8 mouse cellular contexts compared by ENCODE assay signal in genomic region chr7:60974116-60974515, GRCm38 (mm10).
DNase-seq lines count a peak whose midpoint lies in the region; ATAC-seq and TF ChIP-seq lines count a peak whose summit lies in the region.
"Not testable (repeated sequence)": the region's sequence is repeated elsewhere in the genome, so short reads cannot be mapped to it uniquely, and the experiment has no call there.

No protein-coding gene starts in this region.

- H3K36me3 ChIP-seq in ES-E14 (ENCODE audit: control insufficient read depth, insufficient read depth, low read length, poor library complexity, severe bottlenecking); embryonic facial prominence, embryonic 14.5 days (ENCODE audit: control insufficient read depth, insufficient read depth, low read length); myocyte (ENCODE audit: control insufficient read depth, insufficient read depth): not testable (repeated sequence)

- not testable (repeated sequence) for H3K79me2 ChIP-seq in myocyte (ENCODE audit: control insufficient read depth, insufficient read depth)

- H3K9me3 ChIP-seq in ES-E14 (ENCODE audit: control insufficient read depth, insufficient read depth, low read depth, low read length); embryonic facial prominence, embryonic 14.5 days (ENCODE audit: control insufficient read depth, low read length): not testable (repeated sequence)

- not testable (repeated sequence) for H3K27me3 ChIP-seq in embryonic facial prominence, embryonic 14.5 days (replicated peaks; ENCODE audit: control insufficient read depth, insufficient read depth, low read length); myocyte (ENCODE audit: control insufficient read depth, insufficient read depth, insufficient read length)

- H3ac ChIP-seq in myocyte (ENCODE audit: control insufficient read depth, insufficient read length): not testable (repeated sequence)

- DNase-seq in 416B (ENCODE audit: low read depth): peak; percentile 15
- DNase-seq in ES-E14 (ENCODE audit: low read depth, low spot score): peak; percentile 28
- peak; percentile 22 for DNase-seq in WW6 (ENCODE audit: low read depth, low spot score)
- DNase-seq in c-Kit-positive CD71-negative TER-119-negative erythroid progenitor cells, embryonic 14.5 days (ENCODE audit: low read depth): peak; percentile 0
- peak; percentile 1 for DNase-seq in embryo, embryonic 11.5 days (ENCODE audit: low read depth, low spot score)
- DNase-seq in embryonic facial prominence, embryonic 14.5 days (ENCODE audit: low spot score): peak; percentile 1
- DNase-seq in kidney, postnatal 4 days: peak; percentile 54 to 57

- H3K9ac ChIP-seq in ES-E14 (ENCODE audit: insufficient read depth, low read depth, low read length, poor library complexity, severe bottlenecking); embryonic facial prominence, embryonic 14.5 days (ENCODE audit: low read depth, low read length): not testable (repeated sequence)

- not testable (repeated sequence) for H3K4me3 ChIP-seq in ES-E14 (ENCODE audit: insufficient read depth in 1 of 2, low read depth in 1 of 2, low read length in 2 of 2, poor library complexity in 1 of 2, severe bottlenecking in 1 of 2); embryonic facial prominence, embryonic 14.5 days (ENCODE audit: low read depth, low read length); myocyte

- not testable (repeated sequence) for H3K4me2 ChIP-seq in embryonic facial prominence, embryonic 14.5 days (ENCODE audit: low read depth, low read length); myocyte (ENCODE audit: low read depth)

- ATAC-seq in embryonic facial prominence, embryonic 14.5 days (ENCODE audit: low read depth): not testable (repeated sequence)

- H3K4me1 ChIP-seq in ES-E14 (ENCODE audit: control insufficient read depth in 2 of 2, insufficient read depth in 2 of 2, low read length in 2 of 2, poor library complexity in 1 of 2); embryonic facial prominence, embryonic 14.5 days (ENCODE audit: control insufficient read depth, insufficient read depth, low read length): not testable (repeated sequence)

- not testable (repeated sequence) for TF ChIP-seq POLR2A in myocyte (IDR thresholded peaks at IDR 0.05; ENCODE audit: insufficient read length, low read depth)

- WGBS in embryonic facial prominence, embryonic 14.5 days: 82% methylated on average over 16 of the region's 16 CpGs

- H3K27ac ChIP-seq in ES-E14 (ENCODE audit: insufficient read depth, low read depth, low read length, poor library complexity, severe bottlenecking); embryonic facial prominence, embryonic 14.5 days (replicated peaks; ENCODE audit: low read depth, low read length): not testable (repeated sequence)

- in situ Hi-C loops in ES-E14 (cut with MboI; ENCODE audit: low sequenced_read_pairs in 2 of 2, unreplicated experiment in 2 of 2): not testable (repeated sequence)

TF ChIP-seq in myocyte, 11 proteins besides CTCF, POLR2A, EP300 and RAD21:
- peak; percentile 69 for TF ChIP-seq REST (IDR thresholded peaks at IDR 0.05; ENCODE audit: insufficient read depth, insufficient read length)

Comparison
In these comparisons a context has a peak if more than half of its experiments do, and no peak if none do; other contexts are left out.
1. DNase-seq: peak in every context shown above with its lines; median percentile 56 in kidney, postnatal 4 days; 28 in ES-E14; 22 in WW6; 15 in 416B; 1 in embryo, embryonic 11.5 days; 1 in embryonic facial prominence, embryonic 14.5 days; 0 in c-Kit-positive CD71-negative TER-119-negative erythroid progenitor cells, embryonic 14.5 days.